Mouse (Mus musculus): ENCODE measurements around the gene Mcm2. TPM values are rescaled to one million over a fixed set of nuclear protein-coding genes. Genes with fewer than 3 reads are reported as not detected.

The Mcm2 gene
- polyA plus RNA-seq, 1 experiment: 40.3 TPM

DNA sequence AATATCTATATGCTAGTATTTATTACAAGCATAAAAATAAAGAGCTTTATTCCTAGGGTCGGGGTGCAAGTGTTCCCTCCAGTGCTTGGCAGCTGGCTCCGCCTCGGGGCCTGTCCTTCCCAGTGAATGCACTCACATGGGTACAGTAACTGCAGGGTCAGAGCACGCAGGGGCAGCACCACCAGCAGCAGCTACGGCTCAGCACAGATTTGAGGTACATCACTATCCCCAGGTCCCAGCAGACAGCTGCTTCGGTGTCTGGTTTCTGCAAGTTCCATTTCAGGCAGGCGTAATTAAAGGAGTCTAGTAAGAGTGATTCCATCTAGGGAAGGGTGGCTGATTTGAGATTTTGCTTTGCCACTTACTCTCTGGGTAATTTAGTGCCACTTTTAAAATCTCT, 40.2 kb downstream of the Mcm2 start:
- no peak for DNase-seq (ENCODE audit: low read depth in 1 of 2, low spot score in 2 of 2)
- WGBS: 89% methylated on average over 7 of the region's 7 CpGs
- Histone ChIP-seq H3K4me3 (ENCODE audit: extremely low read depth, insufficient read depth, insufficient read length) (no peak overlapping the region), H3K27ac (ENCODE audit: insufficient read depth, low read length) (no peak overlapping the region), H3K36me3 (ENCODE audit: control insufficient read depth, insufficient read depth, low read length) (no peaks in the 10 kb centered on the region), H3K4me1 (ENCODE audit: control insufficient read depth, insufficient read depth, insufficient read length) (no peaks in the 10 kb centered on the region), H3K27me3 (ENCODE audit: control insufficient read depth, insufficient read depth, low read length) (no peaks in the 10 kb centered on the region)
- TF ChIP-seq CTCF (IDR thresholded peaks at IDR 0.05; ENCODE audit: extremely low read depth, insufficient read depth, insufficient read length, insufficient replicate concordance) (no peak), POLR2A (IDR thresholded peaks at IDR 0.05; ENCODE audit: low read depth, low read length) (no peak)

DNA sequence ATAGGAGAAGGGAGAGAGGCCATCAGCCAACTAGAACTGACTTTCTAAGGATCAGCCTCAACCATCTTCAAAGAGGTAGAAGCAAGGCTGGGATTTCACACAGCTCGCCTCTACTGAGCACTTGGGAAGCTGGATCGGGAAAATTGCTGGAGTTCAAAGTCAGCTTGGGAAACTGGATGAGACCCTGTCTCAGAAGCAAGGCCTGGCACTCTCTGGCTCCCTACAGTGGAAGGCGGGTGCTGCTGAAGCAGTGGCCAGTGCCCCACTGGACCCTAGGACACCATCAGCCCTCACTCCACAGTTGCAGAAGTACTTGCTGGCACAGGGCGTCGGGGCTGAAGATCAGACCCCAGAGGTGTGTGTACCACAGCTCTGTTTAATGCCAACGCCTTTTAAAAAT, 40.8 kb downstream of the Mcm2 start:
- WGBS: 87% methylated on average over 6 of the region's 6 CpGs
- no peak for DNase-seq (ENCODE audit: low read depth in 1 of 2, low spot score in 2 of 2)
- Histone ChIP-seq H3K4me3 (ENCODE audit: extremely low read depth, insufficient read depth, insufficient read length) (no peak overlapping the region), H3K4me1 (ENCODE audit: control insufficient read depth, insufficient read depth, insufficient read length) (no peaks in the 10 kb centered on the region), H3K27me3 (ENCODE audit: control insufficient read depth, insufficient read depth, low read length) (no peaks in the 10 kb centered on the region), H3K27ac (ENCODE audit: insufficient read depth, low read length) (no peak overlapping the region), H3K36me3 (ENCODE audit: control insufficient read depth, insufficient read depth, low read length) (no peaks in the 10 kb centered on the region)
- no peak for TF ChIP-seq CTCF (IDR thresholded peaks at IDR 0.05; ENCODE audit: extremely low read depth, insufficient read depth, insufficient read length, insufficient replicate concordance)
- TF ChIP-seq POLR2A (IDR thresholded peaks at IDR 0.05; ENCODE audit: low read depth, low read length): no peak

DNA sequence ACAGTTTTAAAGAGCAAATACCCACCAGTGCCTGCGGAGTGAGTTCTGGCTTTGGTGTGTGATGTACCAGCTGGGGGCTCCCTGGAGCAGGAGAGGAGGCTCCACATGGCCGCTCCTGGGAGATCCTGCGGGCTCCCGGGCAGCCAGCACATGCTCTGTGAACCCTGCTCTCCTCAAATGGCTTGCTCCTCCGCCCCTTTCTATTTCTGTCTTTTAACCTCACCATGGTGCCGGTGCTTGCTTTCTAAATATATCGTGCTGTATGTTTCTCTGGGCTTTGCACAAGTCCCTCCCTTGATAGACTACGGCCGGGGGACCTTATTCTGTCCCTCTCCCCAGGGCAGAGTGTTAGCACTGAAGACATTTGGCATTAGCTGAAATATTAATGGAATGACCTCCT, 41.3 kb downstream of the Mcm2 start:
- Histone ChIP-seq H3K4me1 (ENCODE audit: control insufficient read depth, insufficient read depth, insufficient read length) (no peaks in the 10 kb centered on the region), H3K4me3 (ENCODE audit: extremely low read depth, insufficient read depth, insufficient read length) (no peak overlapping the region), H3K27me3 (ENCODE audit: control insufficient read depth, insufficient read depth, low read length) (no peaks in the 10 kb centered on the region), H3K27ac (ENCODE audit: insufficient read depth, low read length) (no peak overlapping the region), H3K36me3 (ENCODE audit: control insufficient read depth, insufficient read depth, low read length) (no peaks in the 10 kb centered on the region)
- no peak for TF ChIP-seq CTCF (IDR thresholded peaks at IDR 0.05; ENCODE audit: extremely low read depth, insufficient read depth, insufficient read length, insufficient replicate concordance)
- no peak for TF ChIP-seq POLR2A (IDR thresholded peaks at IDR 0.05; ENCODE audit: low read depth, low read length)
- DNase-seq (ENCODE audit: low read depth in 1 of 2, low spot score in 2 of 2): no peak
- WGBS: 23% methylated on average over 9 of the region's 9 CpGs

DNA sequence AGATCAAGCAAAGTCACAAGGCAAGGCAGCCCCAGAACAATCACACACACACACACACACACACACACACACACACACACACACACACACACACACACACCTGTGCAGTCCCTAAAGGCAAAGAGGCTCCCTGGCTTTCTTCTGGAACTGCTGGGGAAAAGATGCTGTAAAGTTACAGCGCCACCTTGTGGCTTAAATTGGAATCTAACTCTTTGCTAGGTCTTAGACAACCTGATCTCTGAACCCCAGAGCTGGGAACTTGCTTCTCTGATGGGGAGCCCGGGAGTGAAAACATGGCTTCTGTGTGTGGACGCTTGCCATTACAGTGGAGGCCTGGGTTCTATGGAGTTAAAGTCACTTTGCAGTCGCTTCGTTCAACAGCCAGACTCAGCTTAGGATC, 42.9 kb downstream of the Mcm2 start:
- Histone ChIP-seq H3K4me3 (ENCODE audit: extremely low read depth, insufficient read depth, insufficient read length) (no peak overlapping the region), H3K36me3 (ENCODE audit: control insufficient read depth, insufficient read depth, low read length) (no peaks in the 10 kb centered on the region), H3K27me3 (ENCODE audit: control insufficient read depth, insufficient read depth, low read length) (no peaks in the 10 kb centered on the region), H3K4me1 (ENCODE audit: control insufficient read depth, insufficient read depth, insufficient read length) (no peaks in the 10 kb centered on the region), H3K27ac (ENCODE audit: insufficient read depth, low read length) (no peak overlapping the region)
- peak; percentile 33 to 38 for DNase-seq (ENCODE audit: low read depth in 1 of 2, low spot score in 2 of 2)
- WGBS: 22% methylated on average over 5 of the region's 5 CpGs
- TF ChIP-seq POLR2A (IDR thresholded peaks at IDR 0.05; ENCODE audit: low read depth, low read length) (no peak), CTCF (IDR thresholded peaks at IDR 0.05; ENCODE audit: extremely low read depth, insufficient read depth, insufficient read length, insufficient replicate concordance) (peak; percentile 39; the same call in 1 of the 2 replicates)

DNA sequence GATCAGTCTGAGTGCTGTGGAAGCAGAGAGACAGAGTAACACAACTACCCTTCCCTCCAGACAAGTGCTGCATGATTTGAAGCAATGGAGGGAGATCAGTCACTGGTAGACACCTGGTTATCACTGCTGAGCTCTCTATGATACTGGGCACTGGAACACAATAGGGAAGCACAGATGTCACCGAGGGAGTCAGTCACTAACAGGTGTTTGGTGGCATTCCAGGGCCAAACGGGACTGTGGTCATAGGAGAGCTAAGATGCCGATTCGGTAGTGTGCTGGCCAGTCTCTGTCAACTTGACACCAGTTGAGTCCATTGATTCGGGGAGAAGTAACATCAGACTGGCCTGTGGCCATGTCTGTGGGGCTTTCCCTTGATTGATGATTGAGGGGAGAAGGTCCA, 44.1 kb downstream of the Mcm2 start:
- DNase-seq (ENCODE audit: low read depth in 1 of 2, low spot score in 2 of 2): no peak
- H3K4me3 ChIP-seq (ENCODE audit: extremely low read depth, insufficient read depth, insufficient read length): no peak overlapping the region
- no peaks in the 10 kb centered on the region for H3K4me1 ChIP-seq (ENCODE audit: control insufficient read depth, insufficient read depth, insufficient read length)
- no peak overlapping the region for H3K27ac ChIP-seq (ENCODE audit: insufficient read depth, low read length)
- TF ChIP-seq POLR2A (IDR thresholded peaks at IDR 0.05; ENCODE audit: low read depth, low read length) (no peak), CTCF (IDR thresholded peaks at IDR 0.05; ENCODE audit: extremely low read depth, insufficient read depth, insufficient read length, insufficient replicate concordance) (no peak)
- no peaks in the 10 kb centered on the region for H3K36me3 ChIP-seq (ENCODE audit: control insufficient read depth, insufficient read depth, low read length)
- H3K27me3 ChIP-seq (ENCODE audit: control insufficient read depth, insufficient read depth, low read length): no peaks in the 10 kb centered on the region
- 82% methylated on average over 5 of the region's 5 CpGs for WGBS

DNA sequence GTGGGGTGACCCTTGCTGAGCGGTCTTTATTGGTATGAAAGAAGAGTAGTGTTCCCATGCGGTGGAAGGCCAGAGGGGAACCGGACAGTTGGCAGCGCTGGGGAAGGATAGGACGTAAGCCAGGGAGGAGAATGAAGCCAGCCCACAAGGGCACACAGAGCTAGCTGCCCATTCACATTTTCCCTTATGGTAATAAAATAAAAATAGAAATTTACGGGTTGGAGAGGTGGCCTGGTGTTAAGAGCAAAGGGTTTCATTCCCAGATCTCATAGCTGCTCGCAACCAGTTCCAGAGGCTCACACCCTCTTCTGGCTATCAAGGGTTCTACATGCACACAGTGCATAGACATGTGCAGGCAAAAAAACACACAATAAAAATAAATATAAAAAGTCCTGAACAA, 48.5 kb downstream of the Mcm2 start:
- H3K27ac ChIP-seq (ENCODE audit: insufficient read depth, low read length): no peak overlapping the region
- no peak overlapping the region for H3K4me3 ChIP-seq (ENCODE audit: extremely low read depth, insufficient read depth, insufficient read length)
- WGBS: 90% methylated on average over 7 of the region's 7 CpGs
- H3K27me3 ChIP-seq (ENCODE audit: control insufficient read depth, insufficient read depth, low read length): no peaks in the 10 kb centered on the region
- no peak for TF ChIP-seq CTCF (IDR thresholded peaks at IDR 0.05; ENCODE audit: extremely low read depth, insufficient read depth, insufficient read length, insufficient replicate concordance)
- no peak for TF ChIP-seq POLR2A (IDR thresholded peaks at IDR 0.05; ENCODE audit: low read depth, low read length)
- no peaks in the 10 kb centered on the region for H3K4me1 ChIP-seq (ENCODE audit: control insufficient read depth, insufficient read depth, insufficient read length)
- no peaks in the 10 kb centered on the region for H3K36me3 ChIP-seq (ENCODE audit: control insufficient read depth, insufficient read depth, low read length)
- DNase-seq (ENCODE audit: low read depth in 1 of 2, low spot score in 2 of 2): no peak

DNA sequence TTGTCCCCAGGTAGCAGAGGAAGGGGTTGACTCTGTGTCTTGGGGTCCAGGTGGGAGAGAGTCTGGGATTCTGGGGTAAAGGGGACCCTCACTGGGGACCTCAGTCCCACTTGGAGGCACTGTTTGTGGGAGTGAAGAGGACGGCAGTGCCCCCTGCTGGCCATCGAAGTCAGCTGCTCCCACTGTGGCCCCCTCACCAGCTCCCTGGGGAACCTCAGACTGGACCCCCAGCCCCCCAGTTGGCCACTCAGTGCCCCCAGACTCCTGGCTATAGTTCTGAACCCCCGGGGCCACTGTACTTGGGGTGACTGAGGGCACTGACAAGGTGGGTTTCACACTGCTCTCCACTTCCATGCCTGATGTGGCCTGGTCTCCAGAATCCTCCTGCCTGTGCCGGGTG, 49.3 kb downstream of the Mcm2 start:
- no peak for DNase-seq (ENCODE audit: low read depth in 1 of 2, low spot score in 2 of 2)
- H3K27ac ChIP-seq (ENCODE audit: insufficient read depth, low read length): no peak overlapping the region
- H3K4me1 ChIP-seq (ENCODE audit: control insufficient read depth, insufficient read depth, insufficient read length): no peaks in the 10 kb centered on the region
- WGBS: 55% methylated on average over 4 of the region's 4 CpGs
- H3K27me3 ChIP-seq (ENCODE audit: control insufficient read depth, insufficient read depth, low read length): no peaks in the 10 kb centered on the region
- H3K4me3 ChIP-seq (ENCODE audit: extremely low read depth, insufficient read depth, insufficient read length): no peak overlapping the region
- no peaks in the 10 kb centered on the region for H3K36me3 ChIP-seq (ENCODE audit: control insufficient read depth, insufficient read depth, low read length)
- TF ChIP-seq POLR2A (IDR thresholded peaks at IDR 0.05; ENCODE audit: low read depth, low read length) (no peak), CTCF (IDR thresholded peaks at IDR 0.05; ENCODE audit: extremely low read depth, insufficient read depth, insufficient read length, insufficient replicate concordance) (peak; percentile 52)
